In genomic region chr9:32941768-32942030, GRCm38 (mm10) we compare ENCODE assay signal across 15 mouse cellular contexts.
DNase-seq lines count a peak whose midpoint lies in the region; ATAC-seq and TF ChIP-seq lines count a peak whose summit lies in the region.
"Had no signal": no experiment of that assay in that cellular context is flagged by ENCODE, and none has a peak within 500 bp of the region (broad histone marks: within the 10 kb centered on the region; RNA-seq: fewer than 3 reads in every experiment).

No protein-coding gene starts in this region.

- H3K27me3 ChIP-seq in hindbrain, embryonic 10.5 days (ENCODE audit: insufficient read depth, poor library complexity, severe bottlenecking), result peaks cover 39% of the 10 kb centered on the region
- peaks cover 41% of the 10 kb centered on the region for H3K27me3 ChIP-seq in hindbrain, embryonic 13.5 days
- 0 out of 2 replicates have a peak, but pooled peaks cover 4% of the 10 kb centered on the region for H3K27me3 ChIP-seq in midbrain, postnatal 0 days (ENCODE audit: insufficient read depth, low read length)
- H3K27me3 ChIP-seq in midbrain, embryonic 11.5 days (ENCODE audit: control insufficient read depth, insufficient read depth, low read length), result no peaks in the 10 kb centered on the region
- no peaks in the 10 kb centered on the region for H3K27me3 ChIP-seq in limb, embryonic 10.5 days (ENCODE audit: low read depth, poor library complexity, severe bottlenecking)
- H3K27me3 ChIP-seq: liver, embryonic 15.5 days had no signal

- peaks cover 20% of the 10 kb centered on the region for H3K4me1 ChIP-seq in hindbrain, embryonic 10.5 days (replicated peaks)
- peaks cover 16% of the 10 kb centered on the region; the same call in 1 of the 2 replicates for H3K4me1 ChIP-seq in hindbrain, embryonic 13.5 days (replicated peaks)
- peaks cover 4% of the 10 kb centered on the region; the same call in 1 of the 2 replicates for H3K4me1 ChIP-seq in midbrain, postnatal 0 days (ENCODE audit: insufficient read depth, low read length)
- no peaks in the 10 kb centered on the region; the same call in 1 of the 2 replicates for H3K4me1 ChIP-seq in midbrain, embryonic 11.5 days (ENCODE audit: control insufficient read depth, insufficient read depth, low read length)
- peaks cover 23% of the 10 kb centered on the region for H3K4me1 ChIP-seq in limb, embryonic 10.5 days
- H3K4me1 ChIP-seq: liver, embryonic 15.5 days had no signal

- no peaks in the 10 kb centered on the region for H3K9me3 ChIP-seq in hindbrain, embryonic 10.5 days
- H3K9me3 ChIP-seq in hindbrain, embryonic 13.5 days, result no peaks in the 10 kb centered on the region
- no peaks in the 10 kb centered on the region for H3K9me3 ChIP-seq in midbrain, postnatal 0 days (ENCODE audit: low read length)
- H3K9me3 ChIP-seq in midbrain, embryonic 11.5 days (ENCODE audit: control insufficient read depth, low read length), result no peaks in the 10 kb centered on the region
- no peaks in the 10 kb centered on the region for H3K9me3 ChIP-seq in limb, embryonic 10.5 days (replicated peaks)
- H3K9me3 ChIP-seq: liver, embryonic 15.5 days; midbrain, embryonic 15.5 days; neural tube, embryonic 13.5 days had no signal

- peak; percentile 14 for DNase-seq in hindbrain, embryonic 10.5 days (ENCODE audit: low spot score)
- peak; percentile 12 for DNase-seq in midbrain, postnatal 0 days (ENCODE audit: low spot score)
- no peak for DNase-seq in midbrain, embryonic 11.5 days (ENCODE audit: low spot score, missing footprints)
- no peak for DNase-seq in limb, embryonic 10.5 days (ENCODE audit: low spot score)
- peak; percentile 69 to 71 for DNase-seq in thymus, postnatal 36 days
- DNase-seq in frontal cortex, postnatal 36 days (ENCODE audit: low spot score in 2 of 2), result no peak
- no peak for DNase-seq in cerebellum, adult 8-10 months
- DNase-seq: cerebellum, adult 11 months; kidney, postnatal 14 days; retina, postnatal 1 day had no signal

- H3K27ac ChIP-seq in hindbrain, embryonic 10.5 days, result no peak overlapping the region
- H3K27ac ChIP-seq in hindbrain, embryonic 13.5 days, result no peak overlapping the region
- no peak overlapping the region for H3K27ac ChIP-seq in midbrain, postnatal 0 days (ENCODE audit: low read depth, low read length)
- no peak overlapping the region for H3K27ac ChIP-seq in midbrain, embryonic 11.5 days (ENCODE audit: low read depth, low read length)
- H3K27ac ChIP-seq in limb, embryonic 10.5 days, result peak overlapping the region; percentile 72; the same call in 1 of the 2 replicates
- H3K27ac ChIP-seq: liver, embryonic 15.5 days; macrophage; midbrain, embryonic 15.5 days; neural tube, embryonic 13.5 days had no signal

- no peak overlapping the region for H3K9ac ChIP-seq in hindbrain, embryonic 13.5 days
- H3K9ac ChIP-seq in midbrain, postnatal 0 days (replicated peaks; ENCODE audit: low read length, poor library complexity, severe bottlenecking), result no peak overlapping the region
- no peak overlapping the region for H3K9ac ChIP-seq in midbrain, embryonic 11.5 days (ENCODE audit: low read length)
- H3K9ac ChIP-seq: liver, embryonic 15.5 days; midbrain, embryonic 15.5 days had no signal

- ATAC-seq in hindbrain, embryonic 13.5 days (ENCODE audit: low FRiP score), result no peak
- no peak for ATAC-seq in midbrain, postnatal 0 days (ENCODE audit: low FRiP score)
- ATAC-seq in midbrain, embryonic 11.5 days (ENCODE audit: low FRiP score), result no peak

- H3K4me2 ChIP-seq in hindbrain, embryonic 13.5 days, result no peak overlapping the region
- no peak overlapping the region for H3K4me2 ChIP-seq in midbrain, postnatal 0 days (ENCODE audit: low read depth, low read length, poor library complexity, severe bottlenecking)
- no peak overlapping the region for H3K4me2 ChIP-seq in midbrain, embryonic 11.5 days
- H3K4me2 ChIP-seq: liver, embryonic 15.5 days had no signal

- H3K36me3 ChIP-seq in hindbrain, embryonic 10.5 days, result no peaks in the 10 kb centered on the region
- no peaks in the 10 kb centered on the region for H3K36me3 ChIP-seq in hindbrain, embryonic 13.5 days
- H3K36me3 ChIP-seq in midbrain, postnatal 0 days (ENCODE audit: insufficient read depth, low read length), result no peaks in the 10 kb centered on the region
- no peaks in the 10 kb centered on the region for H3K36me3 ChIP-seq in midbrain, embryonic 11.5 days (ENCODE audit: control insufficient read depth, insufficient read depth, low read length)
- no peaks in the 10 kb centered on the region for H3K36me3 ChIP-seq in limb, embryonic 10.5 days
- H3K36me3 ChIP-seq: liver, embryonic 15.5 days; midbrain, embryonic 15.5 days; neural tube, embryonic 13.5 days had no signal

- peak; percentile 42 for TF ChIP-seq CTCF in midbrain, postnatal 0 days (IDR thresholded peaks at IDR 0.05)

- no peak overlapping the region for H3K4me3 ChIP-seq in hindbrain, embryonic 10.5 days
- H3K4me3 ChIP-seq in hindbrain, embryonic 13.5 days, result no peak overlapping the region
- H3K4me3 ChIP-seq in midbrain, postnatal 0 days (ENCODE audit: low read depth, low read length), result no peak overlapping the region
- H3K4me3 ChIP-seq in midbrain, embryonic 11.5 days (ENCODE audit: low read depth, low read length), result no peak overlapping the region
- H3K4me3 ChIP-seq in limb, embryonic 10.5 days, result no peak overlapping the region
- H3K4me3 ChIP-seq: liver, embryonic 15.5 days; neural tube, embryonic 13.5 days had no signal

Comparison
In these comparisons a context has a peak if more than half of its experiments do, and no peak if none do; other contexts are left out.
1. DNase-seq: peak in hindbrain, embryonic 10.5 days (single experiment), midbrain, postnatal 0 days (single experiment) and thymus, postnatal 36 days (2 of 2); none in midbrain, embryonic 11.5 days (single experiment), limb, embryonic 10.5 days (single experiment), frontal cortex, postnatal 36 days (0 of 2) and cerebellum, adult 8-10 months (single experiment).